Mouse (Mus musculus): ENCODE measurements at regions not wholly inside any gene's neighbourhood (a gene's known extent, or its start where the extent isn't known, plus 50 kb on each side); places are given as distances from the start of the nearest gene placed in this dataset.
"Not testable (repeated sequence)": the region's sequence is repeated elsewhere in the genome, so short reads cannot be mapped to it uniquely, and the experiment has no call there.

DNA sequence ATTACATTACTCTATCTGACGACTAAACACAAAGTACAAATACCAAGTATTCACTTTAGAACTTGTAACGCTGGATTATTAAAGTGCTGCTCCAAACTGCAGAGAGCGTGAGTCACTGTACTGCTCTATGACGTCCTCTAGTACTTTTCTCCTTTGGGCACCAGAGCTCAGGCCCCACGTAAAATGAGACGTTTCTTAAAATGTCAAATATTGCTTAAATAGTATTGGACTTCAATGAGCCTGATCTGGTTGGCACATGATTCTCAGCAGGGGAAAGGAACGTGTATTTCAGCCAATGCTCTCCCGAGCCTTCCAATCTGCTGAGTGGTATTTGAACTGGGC, 175.8 kb upstream of the Klf14 start:
- no peaks in the 10 kb centered on the region for H3K36me3 ChIP-seq (ENCODE audit: control insufficient read depth, insufficient read depth, low read length)
- no peak overlapping the region for H3K27ac ChIP-seq (ENCODE audit: low read depth, low read length)
- no peak overlapping the region for H3K9ac ChIP-seq (replicated peaks; ENCODE audit: low read depth, low read length)
- H3K4me3 ChIP-seq (ENCODE audit: low read depth, low read length): no peak overlapping the region
- no peaks in the 10 kb centered on the region for H3K4me1 ChIP-seq (ENCODE audit: control insufficient read depth, insufficient read depth, low read length)
- H3K4me2 ChIP-seq (ENCODE audit: low read depth, low read length): no peak overlapping the region
- WGBS: 88% methylated on average over 8 of the region's 8 CpGs
- no peak for ATAC-seq (ENCODE audit: low read depth)
- no peaks in the 10 kb centered on the region; the same call in 1 of the 2 replicates for H3K9me3 ChIP-seq (ENCODE audit: control insufficient read depth, low read length)
- no peaks in the 10 kb centered on the region for H3K27me3 ChIP-seq (ENCODE audit: control insufficient read depth, insufficient read depth, low read length)

- no peak for ATAC-seq (ENCODE audit: low read depth)
- H3K27me3 ChIP-seq (ENCODE audit: control insufficient read depth, insufficient read depth, low read length): no peaks in the 10 kb centered on the region
- H3K4me2 ChIP-seq (ENCODE audit: low read depth, low read length): no peak overlapping the region
- WGBS: 73% methylated on average over 6 of the region's 6 CpGs
- H3K4me3 ChIP-seq (ENCODE audit: low read depth, low read length): no peak overlapping the region
- H3K9me3 ChIP-seq (ENCODE audit: control insufficient read depth, low read length): no peaks in the 10 kb centered on the region; the same call in 1 of the 2 replicates
- no peak overlapping the region for H3K27ac ChIP-seq (ENCODE audit: low read depth, low read length)
- no peaks in the 10 kb centered on the region for H3K36me3 ChIP-seq (ENCODE audit: control insufficient read depth, insufficient read depth, low read length)
- H3K9ac ChIP-seq (replicated peaks; ENCODE audit: low read depth, low read length): no peak overlapping the region
- H3K4me1 ChIP-seq (ENCODE audit: control insufficient read depth, insufficient read depth, low read length): no peaks in the 10 kb centered on the region
Measured at GRCm38 (mm10) chr6:31135580-31135979, 176.7 kb upstream of the Klf14 start.

GRCm38 (mm10) chr6:31136895-31137294, 178.0 kb upstream of the Klf14 start:
- 61% methylated on average over 4 of the region's 4 CpGs for WGBS
- Histone ChIP-seq H3K4me2 (ENCODE audit: low read depth, low read length) (no peak overlapping the region), H3K36me3 (ENCODE audit: control insufficient read depth, insufficient read depth, low read length) (no peaks in the 10 kb centered on the region), H3K27me3 (ENCODE audit: control insufficient read depth, insufficient read depth, low read length) (no peaks in the 10 kb centered on the region), H3K4me3 (ENCODE audit: low read depth, low read length) (no peak overlapping the region), H3K27ac (ENCODE audit: low read depth, low read length) (no peak overlapping the region), H3K4me1 (ENCODE audit: control insufficient read depth, insufficient read depth, low read length) (no peaks in the 10 kb centered on the region), H3K9ac (replicated peaks; ENCODE audit: low read depth, low read length) (no peak overlapping the region), H3K9me3 (ENCODE audit: control insufficient read depth, low read length) (no peaks in the 10 kb centered on the region; the same call in 1 of the 2 replicates)
- no peak for ATAC-seq (ENCODE audit: low read depth)

DNA sequence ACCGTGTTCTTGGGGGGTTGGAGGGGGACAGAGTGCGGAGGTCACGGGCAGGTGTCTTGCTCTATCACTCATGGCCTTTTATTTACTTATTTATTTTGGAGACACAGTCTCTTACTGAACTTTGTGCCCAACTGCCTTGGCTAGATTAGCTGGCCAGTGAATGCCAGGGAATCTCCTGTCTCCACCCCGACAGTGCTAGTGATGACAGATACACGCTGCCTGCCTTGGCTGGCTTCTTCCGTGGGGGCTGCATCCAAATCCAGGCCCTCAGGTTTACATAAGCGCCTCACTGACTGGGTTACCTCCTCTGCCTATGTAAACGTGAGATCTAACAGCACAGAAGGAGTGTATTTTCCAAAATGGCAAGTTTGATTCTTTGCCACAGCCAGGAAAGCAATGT, 178.5 kb upstream of the Klf14 start:
- Histone ChIP-seq H3K4me3 (ENCODE audit: low read depth, low read length) (no peak overlapping the region), H3K9ac (replicated peaks; ENCODE audit: low read depth, low read length) (no peak overlapping the region), H3K36me3 (ENCODE audit: control insufficient read depth, insufficient read depth, low read length) (no peaks in the 10 kb centered on the region), H3K27me3 (ENCODE audit: control insufficient read depth, insufficient read depth, low read length) (no peaks in the 10 kb centered on the region), H3K9me3 (ENCODE audit: control insufficient read depth, low read length) (no peaks in the 10 kb centered on the region; the same call in 1 of the 2 replicates), H3K4me2 (ENCODE audit: low read depth, low read length) (no peak overlapping the region), H3K4me1 (ENCODE audit: control insufficient read depth, insufficient read depth, low read length) (no peaks in the 10 kb centered on the region), H3K27ac (ENCODE audit: low read depth, low read length) (no peak overlapping the region)
- ATAC-seq (ENCODE audit: low read depth): no peak
- WGBS: 92% methylated on average over 8 of the region's 8 CpGs

DNA sequence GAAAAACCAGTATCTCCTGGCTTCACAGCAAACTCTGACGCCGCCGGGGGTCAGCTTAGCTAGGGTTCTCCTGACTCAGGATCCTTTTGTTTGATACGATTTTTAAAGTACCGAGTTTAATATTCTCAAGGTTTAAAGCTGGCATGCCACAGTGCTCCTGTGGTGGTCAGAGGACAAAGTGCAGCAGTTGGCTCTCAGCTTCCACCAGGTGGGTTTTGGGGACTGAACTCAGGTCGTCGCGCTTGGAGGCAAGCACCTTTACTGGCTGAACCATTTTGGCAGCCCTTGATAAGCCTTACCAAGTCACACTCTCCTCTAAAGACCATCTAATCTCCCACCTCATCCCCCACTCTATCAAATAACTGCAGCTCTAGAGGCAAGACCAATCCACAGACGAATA, 181.1 kb upstream of the Klf14 start:
- Histone ChIP-seq H3K36me3 (ENCODE audit: control insufficient read depth, insufficient read depth, low read length) (no peaks in the 10 kb centered on the region), H3K4me2 (ENCODE audit: low read depth, low read length) (no peak overlapping the region), H3K27ac (ENCODE audit: low read depth, low read length) (no peak overlapping the region), H3K4me1 (ENCODE audit: control insufficient read depth, insufficient read depth, low read length) (no peaks in the 10 kb centered on the region), H3K4me3 (ENCODE audit: low read depth, low read length) (no peak overlapping the region), H3K27me3 (ENCODE audit: control insufficient read depth, insufficient read depth, low read length) (no peaks in the 10 kb centered on the region), H3K9me3 (ENCODE audit: control insufficient read depth, low read length) (no peaks in the 10 kb centered on the region), H3K9ac (replicated peaks; ENCODE audit: low read depth, low read length) (no peak overlapping the region)
- WGBS: 92% methylated on average over 9 of the region's 9 CpGs
- no peak for ATAC-seq (ENCODE audit: low read depth)

- Histone ChIP-seq H3K4me2 (ENCODE audit: low read depth, low read length) (no peak overlapping the region), H3K9me3 (ENCODE audit: control insufficient read depth, low read length) (no peaks in the 10 kb centered on the region), H3K27ac (ENCODE audit: low read depth, low read length) (no peak overlapping the region), H3K4me1 (ENCODE audit: control insufficient read depth, insufficient read depth, low read length) (no peaks in the 10 kb centered on the region), H3K27me3 (ENCODE audit: control insufficient read depth, insufficient read depth, low read length) (no peaks in the 10 kb centered on the region), H3K4me3 (ENCODE audit: low read depth, low read length) (no peak overlapping the region), H3K36me3 (ENCODE audit: control insufficient read depth, insufficient read depth, low read length) (no peaks in the 10 kb centered on the region), H3K9ac (replicated peaks; ENCODE audit: low read depth, low read length) (no peak overlapping the region)
- ATAC-seq (ENCODE audit: low read depth): no peak
- 90% methylated on average over 5 of the region's 5 CpGs for WGBS
Measured at GRCm38 (mm10) chr6:31140593-31140992, 181.7 kb upstream of the Klf14 start.

DNA sequence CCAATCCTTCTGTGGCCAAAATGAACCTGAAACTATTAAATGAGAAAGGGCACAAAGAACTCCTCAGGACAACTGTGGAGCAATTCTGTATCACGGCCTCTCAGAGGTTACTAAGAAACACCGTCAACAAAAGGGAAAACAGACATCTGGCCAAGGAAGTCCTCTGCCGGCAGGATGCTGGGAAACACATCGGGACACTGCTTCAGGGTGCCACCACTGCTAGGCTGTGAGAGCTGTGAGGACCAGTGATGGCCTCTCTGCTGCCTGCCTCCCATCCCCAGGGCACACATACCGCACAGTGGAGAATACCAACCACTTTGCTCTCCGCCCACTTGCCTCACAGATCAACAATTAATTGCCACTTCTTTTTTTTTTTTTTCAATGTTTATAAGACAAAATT, 182.6 kb upstream of the Klf14 start:
- Histone ChIP-seq H3K4me1 (ENCODE audit: control insufficient read depth, insufficient read depth, low read length) (no peaks in the 10 kb centered on the region), H3K36me3 (ENCODE audit: control insufficient read depth, insufficient read depth, low read length) (no peaks in the 10 kb centered on the region), H3K4me2 (ENCODE audit: low read depth, low read length) (no peak overlapping the region), H3K27me3 (ENCODE audit: control insufficient read depth, insufficient read depth, low read length) (no peaks in the 10 kb centered on the region), H3K4me3 (ENCODE audit: low read depth, low read length) (no peak overlapping the region), H3K27ac (ENCODE audit: low read depth, low read length) (no peak overlapping the region), H3K9me3 (ENCODE audit: control insufficient read depth, low read length) (no peaks in the 10 kb centered on the region), H3K9ac (replicated peaks; ENCODE audit: low read depth, low read length) (no peak overlapping the region)
- 78% methylated on average over 6 of the region's 6 CpGs for WGBS
- no peak for ATAC-seq (ENCODE audit: low read depth)

GRCm38 (mm10) chr6:31142479-31143007, 183.7 kb upstream of the Klf14 start:
- not testable (repeated sequence) for H3K27ac ChIP-seq (ENCODE audit: low read depth, low read length); H3K27me3 ChIP-seq (ENCODE audit: control insufficient read depth, insufficient read depth, low read length); H3K9ac ChIP-seq (replicated peaks; ENCODE audit: low read depth, low read length); H3K4me2 ChIP-seq (ENCODE audit: low read depth, low read length); H3K4me3 ChIP-seq (ENCODE audit: low read depth, low read length); ATAC-seq (ENCODE audit: low read depth); H3K4me1 ChIP-seq (ENCODE audit: control insufficient read depth, insufficient read depth, low read length); H3K36me3 ChIP-seq (ENCODE audit: control insufficient read depth, insufficient read depth, low read length); H3K9me3 ChIP-seq (ENCODE audit: control insufficient read depth, low read length)
- 87% methylated on average over 15 of the region's 15 CpGs for WGBS

DNA sequence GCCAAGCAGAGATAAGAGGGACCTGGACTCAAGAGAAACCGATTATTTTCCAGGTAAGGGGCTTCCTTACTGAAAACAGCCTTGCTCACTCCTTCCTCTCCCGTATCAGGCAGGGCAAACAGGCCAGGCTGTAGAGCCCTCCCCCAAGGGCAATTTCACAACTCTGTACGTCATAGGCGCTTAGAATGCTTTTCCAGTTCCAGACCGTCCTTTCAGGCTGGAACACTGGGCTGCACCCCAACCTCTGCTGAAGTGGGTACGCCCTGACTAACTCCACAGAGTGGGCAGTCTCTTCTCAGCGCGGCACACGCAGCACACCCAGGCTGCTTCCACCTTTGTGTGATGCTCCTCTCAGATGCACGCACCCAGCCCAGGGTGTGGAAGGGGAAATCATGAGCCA, 186.8 kb upstream of the Klf14 start:
- Histone ChIP-seq H3K4me1 (ENCODE audit: control insufficient read depth, insufficient read depth, low read length) (no peaks in the 10 kb centered on the region), H3K27me3 (ENCODE audit: control insufficient read depth, insufficient read depth, low read length) (no peaks in the 10 kb centered on the region), H3K4me2 (ENCODE audit: low read depth, low read length) (no peak overlapping the region), H3K9me3 (ENCODE audit: control insufficient read depth, low read length) (no peaks in the 10 kb centered on the region), H3K4me3 (ENCODE audit: low read depth, low read length) (no peak overlapping the region), H3K36me3 (ENCODE audit: control insufficient read depth, insufficient read depth, low read length) (no peaks in the 10 kb centered on the region), H3K27ac (ENCODE audit: low read depth, low read length) (no peak overlapping the region), H3K9ac (replicated peaks; ENCODE audit: low read depth, low read length) (no peak overlapping the region)
- ATAC-seq (ENCODE audit: low read depth): no peak
- WGBS: 88% methylated on average over 10 of the region's 10 CpGs

DNA sequence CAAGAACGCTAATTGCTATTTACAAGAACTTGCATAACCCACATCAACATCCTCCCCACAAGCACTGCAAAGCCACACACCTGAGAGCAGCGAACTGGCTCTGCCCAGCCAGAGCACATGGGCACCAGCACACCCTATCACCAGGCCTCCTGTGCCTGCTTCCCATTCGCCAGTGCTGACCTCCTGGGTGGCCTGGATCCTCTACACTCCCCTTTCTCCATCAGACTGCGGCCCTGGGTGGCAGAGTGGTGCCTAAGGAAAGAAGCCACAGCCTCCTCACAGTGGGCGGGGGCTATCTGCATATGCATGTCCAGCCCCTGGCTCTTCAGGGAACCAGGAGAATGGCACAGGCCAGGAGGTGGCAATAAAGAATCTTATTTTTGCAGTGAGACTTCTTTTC, 187.9 kb upstream of the Klf14 start:
- Histone ChIP-seq H3K27ac (ENCODE audit: low read depth, low read length) (no peak overlapping the region), H3K9ac (replicated peaks; ENCODE audit: low read depth, low read length) (no peak overlapping the region), H3K4me2 (ENCODE audit: low read depth, low read length) (no peak overlapping the region), H3K4me3 (ENCODE audit: low read depth, low read length) (no peak overlapping the region), H3K9me3 (ENCODE audit: control insufficient read depth, low read length) (no peaks in the 10 kb centered on the region), H3K36me3 (ENCODE audit: control insufficient read depth, insufficient read depth, low read length) (no peaks in the 10 kb centered on the region), H3K4me1 (ENCODE audit: control insufficient read depth, insufficient read depth, low read length) (no peaks in the 10 kb centered on the region), H3K27me3 (ENCODE audit: control insufficient read depth, insufficient read depth, low read length) (no peaks in the 10 kb centered on the region)
- no peak for ATAC-seq (ENCODE audit: low read depth)
- 38% methylated on average over 5 of the region's 5 CpGs for WGBS
